Mouse (Mus musculus) ES-Bruce4 (cell line): ENCODE results near the gene Hpn.

Source experiments
- CTCF ChIP-seq: IDR thresholded peaks from one replicate; pipeline ENCODE4 v1.8.1; 2011; ENCODE audit warnings: low read depth, low read length
- EP300 ChIP-seq: IDR thresholded peaks from 2 replicates; pipeline ENCODE4 v1.6.1; 2011; ENCODE audit warnings: low read depth, low read length; ENCODE audit not compliant: insufficient read depth
- POLR2A ChIP-seq: IDR thresholded peaks from one replicate; pipeline ENCODE4 v1.8.1; 2011; ENCODE audit warnings: low read length; ENCODE audit not compliant: insufficient read depth

GRCm38 (mm10) chr7:31074713-31075069, 40.4 kb downstream of the Hpn start:
- TF ChIP-seq POLR2A (no peak), CTCF (no peak), EP300 (no peak)
